Mouse (Mus musculus) heart, embryonic 16.5 days (tissue): ENCODE data around the gene Gpc6. TPM values are rescaled to one million over a fixed set of nuclear protein-coding genes. Genes with fewer than 3 reads are reported as not detected.

Experiments
- ATAC-seq: fragments of 200-750 bp; cut with Nextera tagmentation; replicated peaks from 2 replicates; pipeline ENCODE4 v1.8.0; 2017; ENCODE audit warnings: moderate number of reproducible peaks; ENCODE audit not compliant: insufficient read depth, low FRiP score; ENCODE audit errors: extremely low read depth
- H3K27ac ChIP-seq: fragments of 300-500 bp; sonication (generic); 2 replicates; pipeline ENCODE4 v1.5.1; 2014; ENCODE audit warnings: mild to moderate bottlenecking, low read length, control low read depth, moderate library complexity
- H3K27me3 ChIP-seq: fragments of 300-500 bp; sonication (generic); 2 replicates; pipeline ENCODE4 v1.6.1; 2014; ENCODE audit warnings: low read length, mixed read lengths; ENCODE audit not compliant: control insufficient read depth, insufficient read depth
- H3K36me3 ChIP-seq: fragments of 300-500 bp; sonication (generic); 2 replicates; pipeline ENCODE4 v1.6.1; 2014; ENCODE audit not compliant: control insufficient read depth, insufficient read depth
- H3K4me1 ChIP-seq: fragments of 300-500 bp; sonication (generic); 2 replicates; pipeline ENCODE4 v1.6.1; 2014; ENCODE audit warnings: low read length, mixed read lengths; ENCODE audit not compliant: control insufficient read depth, insufficient read depth
- H3K4me2 ChIP-seq: fragments of 300-500 bp; sonication (generic); 2 replicates; pipeline ENCODE4 v1.6.1; 2014; ENCODE audit warnings: low read depth, mild to moderate bottlenecking, control low read depth, low read length
- H3K4me3 ChIP-seq: fragments of 300-500 bp; sonication (generic); 2 replicates; pipeline ENCODE4 v1.5.1; 2014; ENCODE audit warnings: mild to moderate bottlenecking, control low read depth, low read length
- H3K9ac ChIP-seq: fragments of 300-500 bp; sonication (generic); 2 replicates; pipeline ENCODE4 v1.6.1; 2014; ENCODE audit warnings: low read length, control low read depth
- H3K9me3 ChIP-seq: fragments of 300-500 bp; sonication (generic); replicated peaks from 2 replicates; pipeline ENCODE4 v1.6.1; 2016; ENCODE audit warnings: low read length; ENCODE audit not compliant: control insufficient read depth
- WGBS: fragments of 180-500 bp; shearing (Covaris S2); extraction: QIAGEN DNeasy Blood & Tissue Kit; methylation state at CpG from one replicate; pipeline ENCODE4 v1.1.7; 2014; 5-methylcytosine and 5-hydroxymethylcytosine counted together
- polyA plus RNA-seq: library from polyadenylated mRNA; unstranded; fragments of >200 nt; fragmentation: Nextera tagmentation; extraction: Ambion mirVana; gene quantifications from 2 replicates; pipeline ENCODE4 v1.2.1, GENCODE M21; 2015

The Gpc6 gene
- polyA plus RNA-seq, 1 experiment from 2014 or later: 15.8 TPM

- Histone ChIP-seq H3K27ac (no peak overlapping the region), H3K27me3 (0 out of 2 replicates have a peak, but pooled peaks cover 8% of the 10 kb centered on the region), H3K4me2 (no peak overlapping the region), H3K4me1 (no peaks in the 10 kb centered on the region), H3K4me3 (no peak overlapping the region), H3K36me3 (no peaks in the 10 kb centered on the region), H3K9me3 (no peaks in the 10 kb centered on the region), H3K9ac (no peak overlapping the region)
- 30% methylated on average over 7 of the region's 7 CpGs for WGBS
- ATAC-seq: no peak
These were observed 985.2 kb downstream of the Gpc6 start for GRCm38 (mm10) chr14:117910323-117910722.

GRCm38 (mm10) chr14:117912624-117913270 lies 987.6 kb downstream of the Gpc6 start:
- Histone ChIP-seq H3K4me1 (no peaks in the 10 kb centered on the region), H3K4me3 (no peak overlapping the region), H3K9me3 (no peaks in the 10 kb centered on the region), H3K4me2 (no peak overlapping the region), H3K27me3 (0 out of 2 replicates have a peak, but pooled peaks cover 8% of the 10 kb centered on the region), H3K36me3 (no peaks in the 10 kb centered on the region), H3K9ac (no peak overlapping the region), H3K27ac (no peak overlapping the region)
- 75% methylated on average over 10 of the region's 10 CpGs for WGBS
- ATAC-seq: no peak

- ATAC-seq: no peak
These were observed 991.5 kb downstream of the Gpc6 start for GRCm38 (mm10) chr14:117916577-117916976.

GRCm38 (mm10) chr14:117918724-117919123 lies 993.6 kb downstream of the Gpc6 start:
- no peak overlapping the region for H3K4me2 ChIP-seq
- no peak overlapping the region for H3K9ac ChIP-seq
- 94% methylated on average over 10 of the region's 10 CpGs for WGBS
- no peaks in the 10 kb centered on the region for H3K4me1 ChIP-seq
- no peak overlapping the region for H3K27ac ChIP-seq
- no peak for ATAC-seq
- H3K9me3 ChIP-seq: no peaks in the 10 kb centered on the region
- no peak overlapping the region for H3K4me3 ChIP-seq
- H3K27me3 ChIP-seq: 0 out of 2 replicates have a peak, but pooled peaks cover 4% of the 10 kb centered on the region
- no peaks in the 10 kb centered on the region for H3K36me3 ChIP-seq

More at GRCm38 (mm10) chr14:117916577-117916976, 991.5 kb downstream of the Gpc6 start:
- Histone ChIP-seq H3K4me1 (no peaks in the 10 kb centered on the region), H3K36me3 (no peaks in the 10 kb centered on the region), H3K27ac (no peak overlapping the region), H3K4me3 (no peak overlapping the region), H3K27me3 (0 out of 2 replicates have a peak, but pooled peaks cover 8% of the 10 kb centered on the region), H3K9ac (no peak overlapping the region), H3K9me3 (no peaks in the 10 kb centered on the region), H3K4me2 (no peak overlapping the region)
- WGBS: 81% methylated on average over 8 of the region's 8 CpGs

- Histone ChIP-seq H3K27me3 (no peaks in the 10 kb centered on the region), H3K4me2 (no peak overlapping the region), H3K36me3 (no peaks in the 10 kb centered on the region), H3K4me1 (no peaks in the 10 kb centered on the region), H3K27ac (no peak overlapping the region), H3K4me3 (no peak overlapping the region), H3K9ac (no peak overlapping the region), H3K9me3 (no peaks in the 10 kb centered on the region)
- ATAC-seq: no peak
- 93% methylated on average over 5 of the region's 5 CpGs for WGBS
These were observed 994.5 kb downstream of the Gpc6 start for GRCm38 (mm10) chr14:117919612-117920011.

- Histone ChIP-seq H3K36me3 (no peaks in the 10 kb centered on the region), H3K4me3 (no peak overlapping the region), H3K9ac (no peak overlapping the region), H3K27ac (no peak overlapping the region), H3K9me3 (no peaks in the 10 kb centered on the region), H3K4me2 (no peak overlapping the region), H3K27me3 (peaks cover 4% of the 10 kb centered on the region), H3K4me1 (no peaks in the 10 kb centered on the region)
- ATAC-seq: no peak
- 71% methylated on average over 18 of the region's 18 CpGs for WGBS
These were observed 996.4 kb downstream of the Gpc6 start for GRCm38 (mm10) chr14:117921393-117922014.

- Histone ChIP-seq H3K9me3 (no peaks in the 10 kb centered on the region), H3K9ac (no peak overlapping the region), H3K27ac (no peak overlapping the region), H3K4me3 (no peak overlapping the region), H3K4me1 (no peaks in the 10 kb centered on the region), H3K27me3 (peaks cover 7% of the 10 kb centered on the region), H3K4me2 (no peak overlapping the region), H3K36me3 (no peaks in the 10 kb centered on the region)
- 80% methylated on average over 8 of the region's 8 CpGs for WGBS
- no peak for ATAC-seq
These were observed 998.6 kb downstream of the Gpc6 start for GRCm38 (mm10) chr14:117923667-117924066.

GRCm38 (mm10) chr14:117930105-117930847 lies 1005.2 kb downstream of the Gpc6 start:
- no peak; the same call in 1 of the 2 replicates for ATAC-seq
- no peak overlapping the region for H3K9ac ChIP-seq
- H3K27me3 ChIP-seq: peaks cover 19% of the 10 kb centered on the region
- H3K4me3 ChIP-seq: no peak overlapping the region
- 35% methylated on average over 13 of the region's 13 CpGs for WGBS
- H3K4me2 ChIP-seq: no peak overlapping the region
- H3K4me1 ChIP-seq: peaks cover 3% of the 10 kb centered on the region
- H3K36me3 ChIP-seq: no peaks in the 10 kb centered on the region
- H3K27ac ChIP-seq: peak overlapping the region; percentile 15; the same call in 1 of the 2 replicates
- H3K9me3 ChIP-seq: no peaks in the 10 kb centered on the region
